Mouse (Mus musculus) neural tube, embryonic 13.5 days (tissue): ENCODE data around the gene Vmn1r189. TPM values are rescaled to one million over a fixed set of nuclear protein-coding genes. Genes with fewer than 3 reads are reported as not detected.
"Not testable (repeated sequence)": the region's sequence is repeated elsewhere in the genome, so short reads cannot be mapped to it uniquely, and the experiment has no call there.

Experiments
- ATAC-seq: fragments of 200-750 bp; cut with Nextera tagmentation; 2 replicates; pipeline ENCODE4 v1.8.0; 2017; ENCODE audit warnings: low read depth, mild to moderate bottlenecking, moderate TSS enrichment, moderate library complexity
- H3K27ac ChIP-seq: fragments of 300-500 bp; sonication (generic); replicated peaks from 2 replicates; pipeline ENCODE4 v1.5.1; 2015; ENCODE audit warnings: moderate library complexity, mild to moderate bottlenecking, inconsistent platforms
- H3K27me3 ChIP-seq: fragments of 300-500 bp; sonication (generic); 2 replicates; pipeline ENCODE4 v1.6.1; 2015; ENCODE audit warnings: mild to moderate bottlenecking, inconsistent platforms
- H3K36me3 ChIP-seq: fragments of 300-500 bp; sonication (generic); 2 replicates; pipeline ENCODE4 v1.6.1; 2015; ENCODE audit warnings: mild to moderate bottlenecking, inconsistent platforms
- H3K4me1 ChIP-seq: fragments of 300-500 bp; sonication (generic); replicated peaks from 2 replicates; pipeline ENCODE4 v1.6.1; 2015; ENCODE audit warnings: inconsistent platforms
- H3K4me2 ChIP-seq: fragments of 300-500 bp; sonication (generic); 2 replicates; pipeline ENCODE4 v1.6.1; 2015; ENCODE audit warnings: inconsistent platforms, mild to moderate bottlenecking, moderate library complexity
- H3K4me3 ChIP-seq: fragments of 300-500 bp; sonication (generic); 2 replicates; pipeline ENCODE4 v1.5.1; 2015; ENCODE audit warnings: mild to moderate bottlenecking, inconsistent platforms
- H3K9ac ChIP-seq: fragments of 300-500 bp; sonication (generic); 2 replicates; pipeline ENCODE4 v1.6.1; 2015; ENCODE audit warnings: moderate library complexity, mild to moderate bottlenecking, inconsistent platforms
- H3K9me3 ChIP-seq: fragments of 300-500 bp; sonication (generic); 2 replicates; pipeline ENCODE4 v1.6.1; 2016; ENCODE audit warnings: inconsistent platforms
- WGBS: fragments of 180-500 bp; shearing (Covaris S2); methylation state at CpG from one replicate; pipeline ENCODE4 v1.1.7; 2015; 5-methylcytosine and 5-hydroxymethylcytosine counted together
- microRNA-seq: library from miRNA; unstranded; fragments of <30 nt; microRNA quantifications from one replicate; pipeline ENCODE4, GENCODE M21; 2016
- polyA plus RNA-seq: library from polyadenylated mRNA; unstranded; fragments of >200 nt; fragmentation: Nextera tagmentation; extraction: Ambion mirVana; gene quantifications from 2 replicates; pipeline ENCODE4 v1.2.1, GENCODE M21; 2015

Vmn1r189 gene
- not detected in 2 replicates for polyA plus RNA-seq

GRCm38 (mm10) chr13:22105724-22106123, at the start of gene Vmn1r189:
Gene Vmn1r189 (minus strand): TSS chr13:22105824.
- not testable (repeated sequence) for H3K27ac ChIP-seq, H3K4me1 ChIP-seq, H3K36me3 ChIP-seq, H3K4me2 ChIP-seq, H3K4me3 ChIP-seq, ATAC-seq, H3K9ac ChIP-seq, H3K27me3 ChIP-seq, H3K9me3 ChIP-seq
- 96% methylated on average over 2 of the region's 2 CpGs for WGBS

- not testable (repeated sequence) for H3K27me3 ChIP-seq, H3K27ac ChIP-seq, H3K36me3 ChIP-seq, H3K4me3 ChIP-seq, H3K9ac ChIP-seq, H3K9me3 ChIP-seq, H3K4me2 ChIP-seq, ATAC-seq, H3K4me1 ChIP-seq
- WGBS = 82% methylated on average over 5 of the region's 5 CpGs
Observed at GRCm38 (mm10) chr13:22136495-22137293, 31.1 kb upstream of the Vmn1r189 start.

- WGBS = 94% methylated on average over 1 of the region's 1 CpGs
- not testable (repeated sequence) for ATAC-seq, H3K27me3 ChIP-seq, H3K9ac ChIP-seq, H3K27ac ChIP-seq, H3K4me2 ChIP-seq, H3K36me3 ChIP-seq, H3K4me1 ChIP-seq, H3K4me3 ChIP-seq, H3K9me3 ChIP-seq
Observed at GRCm38 (mm10) chr13:22084140-22084539, 21.5 kb downstream of the Vmn1r189 start, which contains the start of gene Vmn1r188. Gene Vmn1r188 (plus strand): TSS chr13:22084440.

GRCm38 (mm10) chr13:22063468-22063867, 42.2 kb downstream of the Vmn1r189 start:
- Histone ChIP-seq H3K36me3 (no peaks in the 10 kb centered on the region), H3K4me2 (no peak overlapping the region), H3K4me1 (no peaks in the 10 kb centered on the region), H3K9ac (no peak overlapping the region), H3K9me3 (no peaks in the 10 kb centered on the region), H3K27me3 (no peaks in the 10 kb centered on the region), H3K27ac (no peak overlapping the region), H3K4me3 (no peak overlapping the region)
- WGBS = 61% methylated on average over 1 of the region's 1 CpGs
- ATAC-seq = no peak

- Histone ChIP-seq H3K4me2 (no peak overlapping the region), H3K4me1 (no peaks in the 10 kb centered on the region), H3K27ac (no peak overlapping the region), H3K27me3 (no peaks in the 10 kb centered on the region), H3K36me3 (no peaks in the 10 kb centered on the region), H3K9ac (no peak overlapping the region), H3K9me3 (no peaks in the 10 kb centered on the region), H3K4me3 (no peak overlapping the region)
- WGBS = 77% methylated on average over 1 of the region's 1 CpGs
- ATAC-seq = no peak
Observed at GRCm38 (mm10) chr13:22061422-22061821, 44.2 kb downstream of the Vmn1r189 start.

GRCm38 (mm10) chr13:22053754-22054153, 51.9 kb downstream of the Vmn1r189 start:
- H3K9me3 ChIP-seq = no peaks in the 10 kb centered on the region
- no peaks in the 10 kb centered on the region for H3K36me3 ChIP-seq
- WGBS = 97% methylated on average over 1 of the region's 1 CpGs
- no peak for ATAC-seq
- no peaks in the 10 kb centered on the region for H3K27me3 ChIP-seq
- no peak overlapping the region for H3K4me2 ChIP-seq
- H3K27ac ChIP-seq = no peak overlapping the region
- no peak overlapping the region for H3K9ac ChIP-seq
- H3K4me1 ChIP-seq = peaks cover 5% of the 10 kb centered on the region; the same call in 1 of the 2 replicates
- no peak overlapping the region for H3K4me3 ChIP-seq

- ATAC-seq = peak; percentile 41; the same call in 1 of the 2 replicates
- H3K27ac ChIP-seq = peak overlapping the region; percentile 91
- peak overlapping the region; percentile 71 for H3K9ac ChIP-seq
- no peaks in the 10 kb centered on the region for H3K9me3 ChIP-seq
- H3K4me2 ChIP-seq = peak overlapping the region; percentile 58
- H3K4me3 ChIP-seq = peak overlapping the region; percentile 55
- H3K36me3 ChIP-seq = no peaks in the 10 kb centered on the region
- no peaks in the 10 kb centered on the region for H3K27me3 ChIP-seq
- 10% methylated on average over 5 of the region's 5 CpGs for WGBS
- peaks cover 5% of the 10 kb centered on the region; the same call in 1 of the 2 replicates for H3K4me1 ChIP-seq
Observed at GRCm38 (mm10) chr13:22051523-22051859, 54.1 kb downstream of the Vmn1r189 start.

- Histone ChIP-seq H3K4me1 (peaks cover 5% of the 10 kb centered on the region; the same call in 1 of the 2 replicates), H3K9ac (peak overlapping the region; percentile 71), H3K4me2 (peak overlapping the region; percentile 58), H3K36me3 (no peaks in the 10 kb centered on the region), H3K9me3 (no peaks in the 10 kb centered on the region), H3K27ac (peak overlapping the region; percentile 91), H3K27me3 (no peaks in the 10 kb centered on the region), H3K4me3 (peak overlapping the region; percentile 55)
- under 1% methylated on average over 52 of the region's 52 CpGs for WGBS
- peak; percentile 96 for ATAC-seq
Observed at GRCm38 (mm10) chr13:22050591-22051522, 54.8 kb downstream of the Vmn1r189 start.

Small RNA genes lying within 50 kb of the gene (microRNA-seq; reads per million reads assigned to microRNA genes)
- gene Gm26300 = not detected

Other genes with a start within 250 kb of the Vmn1r189 start
- 16.0 and 16.3 TPM in 2 replicates for gene Zfp184, start 160.7 kb downstream of the Vmn1r189 start, polyA plus RNA-seq
- not detected in 2 replicates for gene Pom121l2, start 124.6 kb downstream of the Vmn1r189 start, polyA plus RNA-seq
- 0.17 and 0.18 TPM in 2 replicates for gene Prss16, start 96.1 kb downstream of the Vmn1r189 start, polyA plus RNA-seq
- 1.7 TPM in 1 of 2 replicates, not detected in the other for gene Hist1h2ah, start 70.3 kb downstream of the Vmn1r189 start, polyA plus RNA-seq
- gene Hist1h2bk, start 70.0 kb downstream of the Vmn1r189 start, polyA plus RNA-seq = 2.5 and 3.8 TPM in 2 replicates
- 8.8 and 10.1 TPM in 2 replicates for gene Hist1h4i, start 64.5 kb downstream of the Vmn1r189 start, polyA plus RNA-seq
- 8.4 and 11.4 TPM in 2 replicates for gene Hist1h2ag, start 62.9 kb downstream of the Vmn1r189 start, polyA plus RNA-seq
- gene Hist1h2bj, start 62.6 kb downstream of the Vmn1r189 start, polyA plus RNA-seq = 2.7 and 3.3 TPM in 2 replicates
- gene Vmn1r188, start 21.4 kb downstream of the Vmn1r189 start, polyA plus RNA-seq = not detected in 2 replicates
- gene Vmn1r191, start 78.1 kb upstream of the Vmn1r189 start, polyA plus RNA-seq = not detected in 2 replicates
- gene Vmn1r192, start 85.3 kb upstream of the Vmn1r189 start, polyA plus RNA-seq = not detected in 2 replicates
- not detected in 2 replicates for gene Vmn1r193, start 117.3 kb upstream of the Vmn1r189 start, polyA plus RNA-seq
- gene Vmn1r194, start 138.4 kb upstream of the Vmn1r189 start, polyA plus RNA-seq = not detected in 2 replicates
- gene Vmn1r195, start 164.7 kb upstream of the Vmn1r189 start, polyA plus RNA-seq = not detected in 2 replicates
- gene Vmn1r196, start 184.1 kb upstream of the Vmn1r189 start, polyA plus RNA-seq = not detected in 2 replicates
- gene Vmn1r197, start 218.8 kb upstream of the Vmn1r189 start, polyA plus RNA-seq = not detected in 2 replicates
- gene Vmn1r198, start 244.5 kb upstream of the Vmn1r189 start, polyA plus RNA-seq = not detected in 2 replicates